Mouse (Mus musculus): Measurements from ENCODE around the gene Ccdc32. TPM values are rescaled to one million over a fixed set of nuclear protein-coding genes. Genes with fewer than 3 reads are reported as not detected.

Ccdc32 gene
- polyA plus RNA-seq (2012; rRNA removed), result 9.5 and 11.9 TPM in 2 replicates

- no peaks in the 10 kb centered on the region; the same call in 1 of the 2 replicates for H3K36me3 ChIP-seq (ENCODE audit: control insufficient read depth, insufficient read depth, low read length)
- no peaks in the 10 kb centered on the region for H3K27me3 ChIP-seq (replicated peaks; ENCODE audit: control insufficient read depth, insufficient read depth, low read length)
- peak within 1 kb of the TSS; percentile 53 for H3K27ac ChIP-seq (ENCODE audit: insufficient read depth, low read depth, low read length)
- H3K4me1 ChIP-seq (ENCODE audit: control insufficient read depth, insufficient read depth, low read length), result peaks cover 9% of the 10 kb centered on the region
- DNase-seq, result peak; percentile 99
- under 1% methylated on average over 28 of the region's 28 CpGs for WGBS
- no peak for TF ChIP-seq POLR2A (IDR thresholded peaks at IDR 0.05; ENCODE audit: low read depth, low read length)
- TF ChIP-seq CTCF (conservative IDR thresholded peaks at IDR 0.05; ENCODE audit: insufficient read depth, insufficient read length, low read depth, low read length), result no peak
- H3K4me3 ChIP-seq (ENCODE audit: insufficient read depth, low read depth, low read length), result peak within 1 kb of the TSS; percentile 91
Observed at GRCm38 (mm10) chr2:119028941-119029551, at the start of gene Ccdc32. Gene Ccdc32, minus strand, starts transcription at chr2:119029393.

GRCm38 (mm10) chr2:119072397-119072796 is 43.2 kb upstream of the Ccdc32 start:
- H3K27ac ChIP-seq (ENCODE audit: insufficient read depth, low read depth, low read length), result no peak overlapping the region
- no peak overlapping the region for H3K4me3 ChIP-seq (ENCODE audit: insufficient read depth, low read depth, low read length)
- DNase-seq, result no peak
- 93% methylated on average over 4 of the region's 4 CpGs for WGBS
- no peaks in the 10 kb centered on the region for H3K4me1 ChIP-seq (ENCODE audit: control insufficient read depth, insufficient read depth, low read length)
- no peaks in the 10 kb centered on the region for H3K27me3 ChIP-seq (replicated peaks; ENCODE audit: control insufficient read depth, insufficient read depth, low read length)
- H3K36me3 ChIP-seq (ENCODE audit: control insufficient read depth, insufficient read depth, low read length), result no peaks in the 10 kb centered on the region
- no peak for TF ChIP-seq CTCF (conservative IDR thresholded peaks at IDR 0.05; ENCODE audit: insufficient read depth, insufficient read length, low read depth, low read length)
- no peak for TF ChIP-seq POLR2A (IDR thresholded peaks at IDR 0.05; ENCODE audit: low read depth, low read length)

- no peak for DNase-seq
- Histone ChIP-seq H3K4me3 (ENCODE audit: insufficient read depth, low read depth, low read length) (no peak overlapping the region), H3K27ac (ENCODE audit: insufficient read depth, low read depth, low read length) (no peak overlapping the region), H3K27me3 (replicated peaks; ENCODE audit: control insufficient read depth, insufficient read depth, low read length) (no peaks in the 10 kb centered on the region), H3K36me3 (ENCODE audit: control insufficient read depth, insufficient read depth, low read length) (no peaks in the 10 kb centered on the region), H3K4me1 (ENCODE audit: control insufficient read depth, insufficient read depth, low read length) (no peaks in the 10 kb centered on the region)
- TF ChIP-seq POLR2A (IDR thresholded peaks at IDR 0.05; ENCODE audit: low read depth, low read length) (no peak), CTCF (conservative IDR thresholded peaks at IDR 0.05; ENCODE audit: insufficient read depth, insufficient read length, low read depth, low read length) (no peak)
- WGBS, result 97% methylated on average over 2 of the region's 2 CpGs
Observed at GRCm38 (mm10) chr2:119060139-119060538, 30.9 kb upstream of the Ccdc32 start.

GRCm38 (mm10) chr2:119050132-119050650 is 21.0 kb upstream of the Ccdc32 start:
- Histone ChIP-seq H3K36me3 (ENCODE audit: control insufficient read depth, insufficient read depth, low read length) (no peaks in the 10 kb centered on the region), H3K4me3 (ENCODE audit: insufficient read depth, low read depth, low read length) (no peak overlapping the region), H3K27ac (ENCODE audit: insufficient read depth, low read depth, low read length) (no peak overlapping the region), H3K4me1 (ENCODE audit: control insufficient read depth, insufficient read depth, low read length) (no peaks in the 10 kb centered on the region), H3K27me3 (replicated peaks; ENCODE audit: control insufficient read depth, insufficient read depth, low read length) (no peaks in the 10 kb centered on the region)
- no peak for TF ChIP-seq CTCF (conservative IDR thresholded peaks at IDR 0.05; ENCODE audit: insufficient read depth, insufficient read length, low read depth, low read length)
- no peak for TF ChIP-seq POLR2A (IDR thresholded peaks at IDR 0.05; ENCODE audit: low read depth, low read length)
- DNase-seq, result no peak
- 58% methylated on average over 4 of the region's 4 CpGs for WGBS

GRCm38 (mm10) chr2:119047849-119048248 is 18.7 kb upstream of the Ccdc32 start:
- no peaks in the 10 kb centered on the region for H3K4me1 ChIP-seq (ENCODE audit: control insufficient read depth, insufficient read depth, low read length)
- H3K4me3 ChIP-seq (ENCODE audit: insufficient read depth, low read depth, low read length), result no peak overlapping the region
- H3K36me3 ChIP-seq (ENCODE audit: control insufficient read depth, insufficient read depth, low read length), result no peaks in the 10 kb centered on the region
- WGBS, result 17% methylated on average over 4 of the region's 4 CpGs
- no peak for DNase-seq
- TF ChIP-seq POLR2A (IDR thresholded peaks at IDR 0.05; ENCODE audit: low read depth, low read length), result no peak
- no peak for TF ChIP-seq CTCF (conservative IDR thresholded peaks at IDR 0.05; ENCODE audit: insufficient read depth, insufficient read length, low read depth, low read length)
- no peaks in the 10 kb centered on the region for H3K27me3 ChIP-seq (replicated peaks; ENCODE audit: control insufficient read depth, insufficient read depth, low read length)
- H3K27ac ChIP-seq (ENCODE audit: insufficient read depth, low read depth, low read length), result no peak overlapping the region

GRCm38 (mm10) chr2:119046649-119047611 is 17.7 kb upstream of the Ccdc32 start, which contains the start of gene Knl1:
Gene Knl1, plus strand, starts transcription at chr2:119047119.
- Histone ChIP-seq H3K36me3 (ENCODE audit: control insufficient read depth, insufficient read depth, low read length) (no peaks in the 10 kb centered on the region), H3K4me3 (ENCODE audit: insufficient read depth, low read depth, low read length) (peak within 1 kb of the TSS; percentile 90), H3K27me3 (replicated peaks; ENCODE audit: control insufficient read depth, insufficient read depth, low read length) (no peaks in the 10 kb centered on the region), H3K4me1 (ENCODE audit: control insufficient read depth, insufficient read depth, low read length) (no peaks in the 10 kb centered on the region), H3K27ac (ENCODE audit: insufficient read depth, low read depth, low read length) (peak within 1 kb of the TSS; percentile 92; the same call in 1 of the 2 replicates)
- DNase-seq, result peak; percentile 97
- WGBS, result under 1% methylated on average over 77 of the region's 77 CpGs
- TF ChIP-seq POLR2A (IDR thresholded peaks at IDR 0.05; ENCODE audit: low read depth, low read length) (no peak), CTCF (conservative IDR thresholded peaks at IDR 0.05; ENCODE audit: insufficient read depth, insufficient read length, low read depth, low read length) (no peak)
